Mouse (Mus musculus) heart, postnatal 14 days (tissue): Measurements from ENCODE around the gene Otud7b. TPM values are rescaled to one million over a fixed set of nuclear protein-coding genes. Genes with fewer than 3 reads are reported as not detected.

ENCODE experiments used
- total RNA-seq, 2 experiments: library from RNA; stranded (reverse); gene quantifications; 2 replicates each; pipeline ENCODE4 v1.2.3; 2021

The Otud7b gene
- total RNA-seq, 2 experiments from 2014 or later: 49.4 to 54.4 TPM

Other genes with a start within 250 kb of the Otud7b start
- 10 to 100 TPM; 19.2 to 27.2 TPM for gene Prpf3, start 248.6 kb upstream of the Otud7b start, total RNA-seq
- gene Mrps21, start 233.0 kb upstream of the Otud7b start, total RNA-seq: 100 to 1,000 TPM; 275 to 290 TPM
- gene Ciart, start 222.3 kb upstream of the Otud7b start, total RNA-seq: 1 to 10 TPM; 2.8 to 3.0 TPM
- 10 to 100 TPM; 24.0 to 24.6 TPM for gene BC028528, start 212.5 kb upstream of the Otud7b start, total RNA-seq
- gene Aph1a, start 210.6 kb upstream of the Otud7b start, total RNA-seq: 100 to 1,000 TPM; 113 to 114 TPM
- gene Car14, start 199.8 kb upstream of the Otud7b start, total RNA-seq: 100 to 1,000 TPM; 153 to 157 TPM
- gene Anp32e, start 175.3 kb upstream of the Otud7b start, total RNA-seq: 10 to 100 TPM; 72.7 to 86.1 TPM
- gene Plekho1, start 108.5 kb upstream of the Otud7b start, total RNA-seq: 10 to 100 TPM; 92.3 to 93.0 TPM
- 10 to 100 TPM; 27.7 to 29.7 TPM for gene Vps45, start 46.1 kb upstream of the Otud7b start, total RNA-seq
- gene Mtmr11, start 57.5 kb downstream of the Otud7b start, total RNA-seq: 1 to 10 TPM; 3.1 to 4.0 TPM
- gene Sf3b4, start 67.8 kb downstream of the Otud7b start, total RNA-seq: 10 to 100 TPM; 18.3 to 22.3 TPM
- 1 to 10 TPM; 7.0 to 7.7 TPM for gene Sv2a, start 76.6 kb downstream of the Otud7b start, total RNA-seq
- 10 to 100 TPM; 17.5 to 18.2 TPM for gene Bola1, start 115.2 kb downstream of the Otud7b start, total RNA-seq
- gene Hist2h2ab, start 115.3 kb downstream of the Otud7b start, total RNA-seq: 1 to 10 TPM; 4.4 to 5.2 TPM
- gene Hist2h2ac, start 116.4 kb downstream of the Otud7b start, total RNA-seq: 10 to 100 TPM; 47.6 to 77.3 TPM
- 1 to 10 TPM; 6.9 to 7.7 TPM for gene Hist2h2be, start 116.6 kb downstream of the Otud7b start, total RNA-seq
- 10 to 100 TPM; 22.1 to 48.5 TPM for gene Hist2h3c2, start 134.6 kb downstream of the Otud7b start, total RNA-seq
- 100 to 1,000 TPM; 357 to 468 TPM for gene Hist2h2aa2, start 135.7 kb downstream of the Otud7b start, total RNA-seq
- gene Hist2h2aa1, start 141.0 kb downstream of the Otud7b start, total RNA-seq: 10 to 100 TPM; 13.0 to 17.3 TPM
- gene Hist2h3c1, start 142.2 kb downstream of the Otud7b start, total RNA-seq: 1 to 10 TPM in 1 of 2 experiments, not detected in 1; 1.1 TPM
- gene Hist2h4, start 158.8 kb downstream of the Otud7b start, total RNA-seq: 10 to 100 TPM; 26.0 to 42.3 TPM
- 100 to 1,000 TPM; 125 to 254 TPM for gene Hist2h3b, start 164.1 kb downstream of the Otud7b start, total RNA-seq
- 100 to 1,000 TPM; 121 to 256 TPM for gene Hist2h2bb, start 165.2 kb downstream of the Otud7b start, total RNA-seq
- under 1 TPM; 0.45 to 0.46 TPM for gene Fcgr1, start 189.4 kb downstream of the Otud7b start, total RNA-seq